ENCODE assay signal across 9 mouse cellular contexts in genomic region chr2:84617637-84618515, GRCm38 (mm10). TPM values are rescaled to one million over a fixed set of nuclear protein-coding genes. Genes with fewer than 3 reads are reported as not detected.
DNase-seq lines count a peak whose midpoint lies in the region; ATAC-seq and TF ChIP-seq lines count a peak whose summit lies in the region.
"Had no signal": no experiment of that assay in that cellular context is flagged by ENCODE, and none has a peak within 500 bp of the region (broad histone marks: within the 10 kb centered on the region; RNA-seq: fewer than 3 reads in every experiment).

No protein-coding gene starts in this region.

- 60% methylated on average over 3 of the region's 3 CpGs for WGBS in heart, postnatal 0 days
- 83% methylated on average over 3 of the region's 3 CpGs for WGBS in limb, embryonic 13.5 days

- no peak overlapping the region for H3K4me2 ChIP-seq in heart, postnatal 0 days (ENCODE audit: low read depth, low read length)
- no peak overlapping the region for H3K4me2 ChIP-seq in limb, embryonic 13.5 days (replicated peaks)

- H3K9ac ChIP-seq in MEL (ENCODE audit: control insufficient read depth, low read depth, low read length, poor library complexity, severe bottlenecking), result no peak overlapping the region
- no peak overlapping the region for H3K9ac ChIP-seq in heart, postnatal 0 days (replicated peaks; ENCODE audit: low read depth, low read length)
- no peak overlapping the region for H3K9ac ChIP-seq in limb, embryonic 13.5 days

- H3K36me3 ChIP-seq in MEL (ENCODE audit: control insufficient read depth in 1 of 2, insufficient read depth in 2 of 2, low read length in 2 of 2), result peaks cover 12 to 26% of the 10 kb centered on the region in 2 experiments
- peaks cover 85% of the 10 kb centered on the region for H3K36me3 ChIP-seq in heart, postnatal 0 days (replicated peaks; ENCODE audit: control insufficient read depth, insufficient read depth, low read length)
- H3K36me3 ChIP-seq in limb, embryonic 13.5 days, result peaks cover 83% of the 10 kb centered on the region

- no peak for TF ChIP-seq EP300 in MEL (IDR thresholded peaks at IDR 0.05; ENCODE audit: low read depth in 1 of 2, low read length in 2 of 2)
- TF ChIP-seq EP300 in heart, postnatal 0 days (IDR thresholded peaks at IDR 0.05; ENCODE audit: low read depth), result no peak

- DNase-seq in gastrocnemius, adult 18-20 months (ENCODE audit: low spot score), result peak; percentile 63
- no peak for DNase-seq in gastrocnemius, adult 8-10 months (ENCODE audit: low spot score in 2 of 2)
- peak; percentile 72 for DNase-seq in MEL (ENCODE audit: low read depth, low spot score)
- DNase-seq in heart, postnatal 0 days (ENCODE audit: low spot score), result peak; percentile 80
- DNase-seq in natural killer cell, adult 2 months (ENCODE audit: low spot score in 2 of 2), result peak; percentile 26 to 46
- DNase-seq in urinary bladder, postnatal 10 days (ENCODE audit: low spot score), result no peak

- H3K4me1 ChIP-seq in MEL (ENCODE audit: control insufficient read depth in 1 of 2, insufficient read depth in 2 of 2, low read length in 2 of 2), result peaks cover 6 to 18% of the 10 kb centered on the region in 2 experiments
- peaks cover 12% of the 10 kb centered on the region for H3K4me1 ChIP-seq in heart, postnatal 0 days (ENCODE audit: control insufficient read depth, insufficient read depth)
- no peaks in the 10 kb centered on the region for H3K4me1 ChIP-seq in limb, embryonic 13.5 days

- no peak overlapping the region for H3K4me3 ChIP-seq in MEL (ENCODE audit: control insufficient read depth in 1 of 2, insufficient read depth in 1 of 2, low read depth in 2 of 2, low read length in 2 of 2)
- H3K4me3 ChIP-seq in heart, postnatal 0 days (ENCODE audit: low read depth, low read length), result no peak overlapping the region
- no peak overlapping the region for H3K4me3 ChIP-seq in limb, embryonic 13.5 days

- H3K9me3 ChIP-seq in MEL (replicated peaks; ENCODE audit: insufficient read depth, low read length), result no peaks in the 10 kb centered on the region
- H3K9me3 ChIP-seq in heart, postnatal 0 days (replicated peaks; ENCODE audit: control insufficient read depth, low read length), result no peaks in the 10 kb centered on the region
- no peaks in the 10 kb centered on the region for H3K9me3 ChIP-seq in limb, embryonic 13.5 days

- peak; percentile 77 for TF ChIP-seq RAD21 in MEL (IDR thresholded peaks at IDR 0.05; ENCODE audit: low read depth, low read length)

- peak; percentile 85 for ATAC-seq in common myeloid progenitor, adult 5-6 weeks (replicated peaks; ENCODE audit: low read depth, poor library complexity, severe bottlenecking)
- ATAC-seq in heart, postnatal 0 days (ENCODE audit: insufficient read depth, low read depth), result peak; percentile 84
- ATAC-seq in limb, embryonic 13.5 days (ENCODE audit: low FRiP score, low read depth), result peak; percentile 34; the same call in 1 of the 2 replicates

- no peak for TF ChIP-seq POLR2A in MEL (IDR thresholded peaks at IDR 0.05; ENCODE audit: control insufficient read depth in 1 of 2, insufficient read depth in 1 of 2, low read depth in 1 of 2, low read length in 2 of 2, poor library complexity in 1 of 2)

- H3K79me2 ChIP-seq in MEL (ENCODE audit: control insufficient read depth, insufficient read depth, low read length, poor library complexity), result no peaks in the 10 kb centered on the region

- H3K27me3 ChIP-seq in MEL (ENCODE audit: control insufficient read depth in 1 of 2, insufficient read depth in 2 of 2, low read length in 2 of 2), result no peaks in the 10 kb centered on the region
- no peaks in the 10 kb centered on the region for H3K27me3 ChIP-seq in heart, postnatal 0 days (ENCODE audit: control insufficient read depth, insufficient read depth, low read length)
- H3K27me3 ChIP-seq in limb, embryonic 13.5 days, result no peaks in the 10 kb centered on the region

- H3K27ac ChIP-seq in MEL (ENCODE audit: control insufficient read depth, low read depth, low read length), result no peak overlapping the region
- H3K27ac ChIP-seq in heart, postnatal 0 days (ENCODE audit: low read depth), result peak overlapping the region; percentile 71; the same call in 1 of the 2 replicates
- no peak overlapping the region for H3K27ac ChIP-seq in limb, embryonic 13.5 days

- TF ChIP-seq CTCF in MEL (IDR thresholded peaks at IDR 0.05 in 2 of 3, conservative IDR thresholded peaks at IDR 0.05 in 1 of 3; ENCODE audit: control insufficient read depth in 1 of 3, insufficient read depth in 1 of 3, low read depth in 2 of 3, low read length in 3 of 3, poor library complexity in 1 of 3, severe bottlenecking in 1 of 3), result peak; percentile 2 to 80 (median 79); a peak in 4 of 6 replicates
- peak; percentile 78 for TF ChIP-seq CTCF in heart, postnatal 0 days (IDR thresholded peaks at IDR 0.05; ENCODE audit: low read depth)

TF ChIP-seq in MEL, 35 proteins besides CTCF, POLR2A, EP300 and RAD21 (continues in another document):
- TF ChIP-seq SMC3 (IDR thresholded peaks at IDR 0.05; ENCODE audit: low read depth, low read length) (peak; percentile 63), E2F4 (IDR thresholded peaks at IDR 0.05; ENCODE audit: borderline replicate concordance, low read depth, low read length) (no peak), TCF12 (IDR thresholded peaks at IDR 0.05; ENCODE audit: low read depth, low read length) (no peak), ELF1 (IDR thresholded peaks at IDR 0.05; ENCODE audit: low read depth, low read length) (peak; percentile 73; the same call in 1 of the 2 replicates), GABPA (IDR thresholded peaks at IDR 0.05; ENCODE audit: low read depth, low read length) (no peak), TAL1 (IDR thresholded peaks at IDR 0.05; ENCODE audit: low read length) (no peak), NRF1 (IDR thresholded peaks at IDR 0.05; ENCODE audit: insufficient read depth, low read depth, low read length, poor library complexity, severe bottlenecking) (no peak), NELFE (IDR thresholded peaks at IDR 0.05; ENCODE audit: low read depth, low read length) (no peak), ZNF384 (IDR thresholded peaks at IDR 0.05; ENCODE audit: low read depth, low read length) (no peak), MAX (IDR thresholded peaks at IDR 0.05; ENCODE audit: low read length) (no peak), UBTF (IDR thresholded peaks at IDR 0.05; ENCODE audit: borderline replicate concordance, insufficient read depth, low read depth, low read length) (no peak), SIN3A (IDR thresholded peaks at IDR 0.05; ENCODE audit: low read length) (no peak), POLR2AphosphoS5 (IDR thresholded peaks at IDR 0.05; ENCODE audit: borderline replicate concordance, low read depth, low read length) (no peak), ZC3H11A (IDR thresholded peaks at IDR 0.05; ENCODE audit: low read depth, low read length) (peak; percentile 46; the same call in 1 of the 2 replicates), CHD2 (IDR thresholded peaks at IDR 0.05; ENCODE audit: low read length) (no peak), MYB (IDR thresholded peaks at IDR 0.05; ENCODE audit: low read depth, low read length) (no peak), MYC (IDR thresholded peaks at IDR 0.05; ENCODE audit: low read depth, low read length) (no peak), USF1 (IDR thresholded peaks at IDR 0.05; ENCODE audit: low read depth, low read length) (no peak)

RNA-seq across cellular contexts. Expression of gene Ctnnd1, which starts 32.7 kb away (rescaled TPM):
- total RNA-seq in gastrocnemius, adult 18-20 months (2021), result 10 to 100 TPM; 23.2 to 29.2 TPM
- 10 to 100 TPM; 20.7 to 26.6 (median 21.9) TPM for total RNA-seq in gastrocnemius, adult 8-10 months (2022)
- total RNA-seq in MEL (2012; rRNA removed), result 11.5 and 12.7 TPM in 2 replicates
- 10 to 100 TPM in 1 of 2 experiments, not detected in 1; 31.6 TPM for polyA plus RNA-seq in MEL (2012; ENCODE audit: insufficient read depth in 1 of 2, insufficient read length in 2 of 2, low read depth in 1 of 2, low replicate concordance in 2 of 2, missing spikeins in 1 of 2)
- 28.7 and 29.9 TPM in 2 replicates for total RNA-seq in common myeloid progenitor, adult 5-6 weeks (2017)
- total RNA-seq in heart, postnatal 0 days (2014; rRNA removed; ENCODE audit: low replicate concordance), result 121 and 156 TPM in 2 replicates
- polyA plus RNA-seq in heart, postnatal 0 days (2015; fragmentation: Nextera tagmentation; extraction: Ambion mirVana), result 26.5 and 29.8 TPM in 2 replicates
- polyA plus RNA-seq in limb, embryonic 13.5 days (2015; fragmentation: Nextera tagmentation; extraction: Ambion mirVana), result 42.7 and 45.7 TPM in 2 replicates

RNA-seq across cellular contexts. Expression of gene Btbd18, which starts 41.0 kb away (rescaled TPM):
- not detected for total RNA-seq in gastrocnemius, adult 18-20 months (2021)
- total RNA-seq in gastrocnemius, adult 8-10 months (2022), result not detected
- total RNA-seq in MEL (2012; rRNA removed), result 0.04 TPM in 1 of 2 replicates, not detected in the other
- under 1 TPM in 1 of 2 experiments, not detected in 1; 0.07 TPM for polyA plus RNA-seq in MEL (2012; ENCODE audit: insufficient read depth in 1 of 2, insufficient read length in 2 of 2, low read depth in 1 of 2, low replicate concordance in 2 of 2, missing spikeins in 1 of 2)
- 0.05 TPM in 1 of 2 replicates, not detected in the other for total RNA-seq in common myeloid progenitor, adult 5-6 weeks (2017)
- total RNA-seq in heart, postnatal 0 days (2014; rRNA removed; ENCODE audit: low replicate concordance), result not detected in 2 replicates
- 0.05 and 0.08 TPM in 2 replicates for polyA plus RNA-seq in heart, postnatal 0 days (2015; fragmentation: Nextera tagmentation; extraction: Ambion mirVana)
- 0.22 and 0.45 TPM in 2 replicates for polyA plus RNA-seq in limb, embryonic 13.5 days (2015; fragmentation: Nextera tagmentation; extraction: Ambion mirVana)

RNA-seq across cellular contexts. Expression of gene Selenoh, which starts 52.7 kb away (rescaled TPM):
- 10 to 100 TPM; 12.0 to 14.4 TPM for total RNA-seq in gastrocnemius, adult 18-20 months (2021)
- 10 to 100 TPM; 13.4 to 19.9 (median 16.4) TPM for total RNA-seq in gastrocnemius, adult 8-10 months (2022)
- 79.0 and 89.9 TPM in 2 replicates for total RNA-seq in MEL (2012; rRNA removed)
- 10 to 100 TPM in 1 of 2 experiments, not detected in 1; 70.7 TPM for polyA plus RNA-seq in MEL (2012; ENCODE audit: insufficient read depth in 1 of 2, insufficient read length in 2 of 2, low read depth in 1 of 2, low replicate concordance in 2 of 2, missing spikeins in 1 of 2)
- 74.6 and 105 TPM in 2 replicates for total RNA-seq in common myeloid progenitor, adult 5-6 weeks (2017)
- 240 and 350 TPM in 2 replicates for total RNA-seq in heart, postnatal 0 days (2014; rRNA removed; ENCODE audit: low replicate concordance)
- polyA plus RNA-seq in heart, postnatal 0 days (2015; fragmentation: Nextera tagmentation; extraction: Ambion mirVana), result 137 and 149 TPM in 2 replicates
- polyA plus RNA-seq in limb, embryonic 13.5 days (2015; fragmentation: Nextera tagmentation; extraction: Ambion mirVana), result 310 and 320 TPM in 2 replicates

RNA-seq across cellular contexts. Expression of gene Gm28635, which starts 60.0 kb away (rescaled TPM):
- 1 to 10 TPM in 1 of 2 experiments, under 1 TPM in 1; 0.59 to 2.2 TPM for total RNA-seq in gastrocnemius, adult 18-20 months (2021)
- 1 to 10 TPM in 1 of 4 experiments, not detected in 3; 1.4 TPM for total RNA-seq in gastrocnemius, adult 8-10 months (2022)
- total RNA-seq in MEL (2012; rRNA removed), result 0.19 TPM in 1 of 2 replicates, not detected in the other
- not detected for polyA plus RNA-seq in MEL (2012; ENCODE audit: insufficient read depth in 1 of 2, insufficient read length in 2 of 2, low read depth in 1 of 2, low replicate concordance in 2 of 2, missing spikeins in 1 of 2)
- 6.6 TPM in 1 of 2 replicates, not detected in the other for total RNA-seq in common myeloid progenitor, adult 5-6 weeks (2017)
- not detected in 2 replicates for total RNA-seq in heart, postnatal 0 days (2014; rRNA removed; ENCODE audit: low replicate concordance)
- not detected in 2 replicates for polyA plus RNA-seq in heart, postnatal 0 days (2015; fragmentation: Nextera tagmentation; extraction: Ambion mirVana)
- not detected in 2 replicates for polyA plus RNA-seq in limb, embryonic 13.5 days (2015; fragmentation: Nextera tagmentation; extraction: Ambion mirVana)
- polyA plus RNA-seq: testis, adult 2 months had no signal

Comparison
In these comparisons a context has a peak if more than half of its experiments do, and no peak if none do; other contexts are left out.
1. DNase-seq: peak in gastrocnemius, adult 18-20 months (single experiment), MEL (single experiment), heart, postnatal 0 days (single experiment) and natural killer cell, adult 2 months (2 of 2); none in gastrocnemius, adult 8-10 months (0 of 2) and urinary bladder, postnatal 10 days (single experiment).
2. ATAC-seq: peak in every context shown above with its lines; median percentile 85 in common myeloid progenitor, adult 5-6 weeks; 84 in heart, postnatal 0 days; 34 in limb, embryonic 13.5 days.